Mouse (Mus musculus): ENCODE results near the gene Ptbp3.

DNA sequence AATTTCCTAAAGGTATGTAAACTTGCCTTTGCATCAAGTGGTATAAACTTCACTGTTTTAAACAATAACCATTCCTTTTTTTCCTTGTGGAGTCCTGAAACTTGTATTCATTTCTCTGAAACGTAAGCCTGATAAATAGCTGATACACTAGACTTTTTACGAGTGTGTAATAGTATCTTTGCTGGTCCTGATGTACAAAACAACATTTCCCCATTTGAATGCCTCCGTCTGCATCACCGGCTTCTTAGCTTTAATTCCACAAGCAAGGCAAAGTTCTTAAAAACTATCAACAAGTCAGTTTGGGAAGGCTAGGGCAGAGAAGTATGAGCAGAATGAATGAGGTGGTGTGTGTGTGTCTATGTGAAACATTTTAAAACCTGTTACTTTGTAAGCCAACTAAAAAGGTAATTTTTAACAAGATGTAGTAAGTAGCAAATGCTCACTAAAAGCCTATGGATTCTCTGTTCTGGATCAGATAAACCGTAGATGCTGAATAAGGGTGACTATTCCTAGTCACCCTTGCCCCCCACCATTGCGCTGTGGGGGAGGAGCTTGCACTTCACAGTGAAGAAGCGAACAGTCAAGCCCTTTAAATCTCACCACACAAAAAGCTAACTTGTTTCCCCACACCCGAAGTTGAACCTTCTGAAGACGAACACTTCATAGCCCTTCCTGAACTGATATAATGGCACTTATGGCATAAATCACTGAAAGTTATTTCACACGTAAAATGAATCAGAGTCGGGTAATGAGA lies 1.9 kb downstream of the Ptbp3 start:
- TF ChIP-seq CTCF (IDR thresholded peaks at IDR 0.05; ENCODE audit: low read depth, low read length) = no peak
- no peak for TF ChIP-seq GATA2 (IDR thresholded peaks at IDR 0.05; ENCODE audit: borderline replicate concordance, low read depth, low read length)

Measured in G1E (cell line).